Comparison of ENCODE assay signal across 18 mouse cellular contexts in the genomic region with DNA sequence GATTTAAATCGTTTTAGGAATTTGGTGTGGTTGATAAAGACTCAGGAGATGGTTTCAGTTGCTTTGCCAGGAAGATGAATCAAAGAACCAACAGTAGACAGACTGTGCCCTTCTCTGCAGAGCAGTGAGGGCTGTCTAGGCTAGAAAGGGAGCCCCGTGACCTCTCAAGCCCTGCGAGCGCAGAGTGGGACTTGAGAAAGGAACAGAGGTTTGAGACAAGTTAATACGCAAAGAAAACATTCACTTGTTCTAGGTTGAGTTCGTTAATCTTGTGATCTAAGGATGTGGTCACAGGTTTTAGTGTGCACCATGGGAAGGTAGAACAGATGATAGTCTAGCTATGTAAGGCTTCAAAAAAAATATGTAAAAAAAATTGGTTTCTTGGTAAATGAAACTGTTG. TPM values are rescaled to one million over a fixed set of nuclear protein-coding genes. Genes with fewer than 3 reads are reported as not detected.
DNase-seq lines count a peak whose midpoint lies in the region; ATAC-seq lines count a peak whose summit lies in the region.
"Had no signal": no experiment of that assay in that cellular context is flagged by ENCODE, and none has a peak within 500 bp of the region (broad histone marks: within the 10 kb centered on the region; RNA-seq: fewer than 3 reads in every experiment).

No protein-coding gene starts in this region.

- no peak overlapping the region for H3K4me3 ChIP-seq in midbrain, embryonic 14.5 days (replicated peaks; ENCODE audit: low read depth, low read length)
- H3K4me3 ChIP-seq: forebrain, embryonic 10.5 days; gastrocnemius, adult 2 months; hindbrain, embryonic 13.5 days had no signal

- WGBS in midbrain, embryonic 14.5 days = 92% methylated on average over 6 of the region's 6 CpGs

- H3K9me3 ChIP-seq in midbrain, embryonic 14.5 days (ENCODE audit: control insufficient read depth, low read length) = no peaks in the 10 kb centered on the region
- H3K9me3 ChIP-seq: forebrain, embryonic 10.5 days; hindbrain, embryonic 13.5 days had no signal

- peaks cover 2% of the 10 kb centered on the region; the same call in 1 of the 2 replicates for H3K36me3 ChIP-seq in midbrain, embryonic 14.5 days (ENCODE audit: control insufficient read depth, insufficient read depth, low read length)

- H3K27me3 ChIP-seq in midbrain, embryonic 14.5 days (ENCODE audit: control insufficient read depth, insufficient read depth, low read length) = no peaks in the 10 kb centered on the region
- H3K27me3 ChIP-seq: hindbrain, embryonic 13.5 days had no signal

- H3K27ac ChIP-seq in midbrain, embryonic 14.5 days (replicated peaks; ENCODE audit: low read depth, low read length) = no peak overlapping the region
- H3K27ac ChIP-seq: forebrain, embryonic 10.5 days; gastrocnemius, adult 2 months; hindbrain, embryonic 13.5 days; macrophage had no signal

- no peak overlapping the region for H3K4me2 ChIP-seq in midbrain, embryonic 14.5 days (ENCODE audit: low read length)
- H3K4me2 ChIP-seq: heart, embryonic 11.5 days; hindbrain, embryonic 13.5 days; liver, embryonic 11.5 days; midbrain, embryonic 11.5 days had no signal

- 0 out of 2 replicates have a peak, but pooled peaks cover 3% of the 10 kb centered on the region for H3K4me1 ChIP-seq in midbrain, embryonic 14.5 days (ENCODE audit: control insufficient read depth, insufficient read depth, low read length)

- peak; percentile 95 for ATAC-seq in CD4-positive, CD25-positive, alpha-beta regulatory T cell, adult 4 months
- no peak for ATAC-seq in midbrain, embryonic 14.5 days (ENCODE audit: low FRiP score, low TSS enrichment)
- ATAC-seq: intestine, embryonic 16.5 days had no signal

- no peak overlapping the region for H3K9ac ChIP-seq in midbrain, embryonic 14.5 days (replicated peaks; ENCODE audit: low read length)
- H3K9ac ChIP-seq: hindbrain, embryonic 13.5 days had no signal

- peak; percentile 91 for DNase-seq in CD4-positive helper T cell, adult 2 months (ENCODE audit: low read depth, low spot score)
- DNase-seq in naive thymus-derived CD4-positive, alpha-beta T cell, adult 2 months (ENCODE audit: low read depth) = peak; percentile 92
- DNase-seq in thymus, postnatal 14 days = peak; percentile 81
- no peak for DNase-seq in kidney, postnatal 4 days
- DNase-seq in midbrain, embryonic 14.5 days = no peak
- DNase-seq in adrenal gland, postnatal 10 days = no peak
- DNase-seq: adrenal gland, adult 2 months; cerebellum, postnatal 36 days; gastrocnemius, adult 2 months; kidney, postnatal 36 days had no signal

RNA-seq across cellular contexts. Expression of a gene that starts 12.4 kb away (rescaled TPM):
- 100 to 1,000 TPM; 259 to 407 TPM for polyA plus RNA-seq in CD4-positive, CD25-positive, alpha-beta regulatory T cell, adult 4 months (2017; shearing (Covaris generic))
- 165 TPM in 2 replicates for polyA plus RNA-seq in midbrain, embryonic 14.5 days (2014; fragmentation: Nextera tagmentation; extraction: Ambion mirVana)
- 100 to 1,000 TPM; 121 to 153 TPM for total RNA-seq in adrenal gland, postnatal 10 days (2021)

Comparison
In these comparisons a context has a peak if more than half of its experiments do, and no peak if none do; other contexts are left out.
1. DNase-seq: peak in CD4-positive helper T cell, adult 2 months (single experiment), naive thymus-derived CD4-positive, alpha-beta T cell, adult 2 months (single experiment) and thymus, postnatal 14 days (single experiment); none in kidney, postnatal 4 days (0 of 2), midbrain, embryonic 14.5 days (single experiment) and adrenal gland, postnatal 10 days (single experiment).